Mouse (Mus musculus) ovary, postnatal 36 days (tissue): Measurements from ENCODE around the gene Sct.
A peak's percentile ranks its signal among the peaks of the same experiment; 100 is the strongest.

Source experiments
- DNase-seq: peaks from one replicate; pipeline ENCODE4 v3.0.0; 2022; ENCODE audit warnings: low spot score, mixed read lengths

The Sct gene

DNA sequence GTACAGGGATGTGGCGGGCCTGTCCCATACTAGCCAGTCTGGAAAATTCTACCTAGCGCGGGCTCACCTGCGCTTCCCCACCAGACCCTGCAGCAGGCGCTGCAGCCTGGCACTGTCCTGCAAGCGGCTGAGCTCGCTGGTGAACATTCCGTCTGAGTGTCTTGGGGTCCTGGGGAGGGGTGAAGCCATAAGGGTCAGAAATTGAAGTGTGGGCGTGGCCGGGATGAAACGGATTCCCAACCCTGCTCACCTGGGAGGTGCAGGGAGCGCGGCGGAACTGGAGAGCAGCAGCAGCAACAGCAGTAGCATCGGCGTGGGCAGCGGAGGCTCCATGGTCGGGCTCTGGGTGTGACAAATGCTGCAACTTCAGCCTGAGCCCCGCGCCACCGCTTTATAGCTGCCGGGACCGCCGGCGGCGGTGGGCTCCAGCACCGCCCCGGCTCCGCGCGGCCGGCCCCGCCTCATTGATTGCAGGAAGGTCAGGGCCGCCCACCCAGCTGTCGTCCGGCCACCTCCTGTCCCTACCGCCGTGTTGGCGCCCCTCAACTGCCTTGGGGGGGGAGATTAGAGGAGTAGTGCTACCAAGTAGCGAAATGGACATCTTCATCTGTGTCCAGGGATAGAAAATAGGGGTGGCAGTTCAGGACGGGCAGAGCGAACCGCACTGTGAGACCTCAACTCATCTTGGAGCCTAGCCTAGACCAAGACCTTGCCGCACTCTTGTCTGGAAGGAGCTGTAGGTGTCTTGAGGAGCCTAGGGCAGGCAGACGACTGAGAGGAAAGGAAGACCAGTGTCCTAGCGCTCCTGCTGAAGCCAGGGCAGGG, at the start of gene Sct:
Gene Sct (minus strand): TSS at position 368 of the 825 bp plus-strand sequence.
- peak; percentile 39 for DNase-seq

DNA sequence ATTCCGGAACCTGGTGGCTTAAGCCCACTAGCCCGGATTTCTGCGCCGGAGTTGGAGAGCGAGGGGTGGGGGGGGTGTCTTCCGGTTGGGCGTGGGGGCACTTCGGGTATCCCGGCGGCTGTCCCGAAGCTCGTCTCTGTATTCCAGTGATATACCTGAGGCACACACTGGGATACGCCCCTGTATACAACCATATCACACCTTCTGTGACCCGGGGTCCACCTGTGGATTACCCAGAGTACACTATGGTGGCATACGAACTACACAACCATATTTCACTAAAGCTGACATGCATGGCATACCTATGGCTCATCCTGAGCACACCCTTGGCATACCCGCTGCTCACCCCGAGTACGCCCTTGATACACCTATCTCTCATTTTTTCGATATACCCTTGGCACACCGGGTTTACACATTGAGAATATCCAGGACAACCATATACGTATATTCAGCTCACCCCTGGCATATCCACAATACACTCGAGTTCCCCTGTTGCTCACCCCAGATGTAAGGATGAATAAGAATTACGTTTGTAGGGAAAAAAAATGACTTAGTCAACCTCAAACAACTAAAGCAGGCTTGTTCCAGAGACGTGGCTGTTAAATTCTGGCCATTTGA, 49.5 kb upstream of the Sct start:
- no peak for DNase-seq

DNA sequence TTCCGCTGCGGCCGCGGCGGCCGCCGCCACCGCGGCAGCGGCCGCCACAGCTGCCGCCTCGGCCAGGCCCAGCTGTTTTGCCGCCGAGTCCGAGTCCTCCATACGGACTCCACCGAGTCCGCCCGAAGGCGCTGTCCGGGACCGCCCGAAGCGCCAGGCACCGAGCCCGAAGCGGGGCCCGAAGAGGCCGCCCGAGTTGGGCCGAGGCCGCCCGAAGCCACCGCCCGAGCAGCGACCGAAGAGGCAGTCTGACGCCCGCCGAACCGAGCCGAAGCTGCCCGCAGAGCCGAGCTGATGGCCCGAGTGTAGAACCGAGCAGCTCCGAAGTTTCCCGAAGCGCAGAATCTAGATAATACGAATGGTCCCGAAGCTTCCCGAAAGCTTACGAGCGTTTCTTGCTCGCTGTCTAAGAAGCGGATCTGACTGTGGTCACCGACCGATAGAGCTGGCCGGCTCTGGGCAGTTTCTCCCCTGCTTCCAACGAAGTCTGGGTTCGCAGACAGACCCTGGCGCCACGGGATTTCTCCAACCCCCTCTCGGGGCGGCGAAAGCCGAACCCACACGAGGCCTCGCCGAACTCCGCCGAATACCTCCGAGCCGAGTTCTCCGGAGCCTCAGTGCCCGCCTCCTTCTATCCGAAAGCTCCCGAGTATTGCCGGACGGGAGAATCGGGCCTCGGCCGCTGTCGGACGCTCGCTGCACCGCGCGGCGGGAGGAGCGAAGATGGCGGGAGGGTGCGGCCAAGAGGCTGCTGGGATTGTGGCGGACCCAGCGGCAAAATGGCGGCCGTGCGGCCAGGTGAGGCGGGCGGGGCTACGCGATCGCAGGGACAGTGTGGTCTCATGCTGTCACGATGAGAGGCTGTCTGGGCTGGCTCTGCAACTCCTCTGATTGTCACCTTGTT, 48.8 kb upstream of the Sct start, which contains the start of the genes Deaf1 and Tmem80:
Gene Deaf1 (minus strand): TSS at position 222 of the 904 bp plus-strand sequence.
Gene Tmem80 (plus strand): TSS at position 271 of the 904 bp plus-strand sequence.
- DNase-seq, result peak; percentile 99

- no peak for DNase-seq
These were observed 47.9 kb upstream of the Sct start for GRCm38 (mm10) chr7:141326546-141327446.

DNA sequence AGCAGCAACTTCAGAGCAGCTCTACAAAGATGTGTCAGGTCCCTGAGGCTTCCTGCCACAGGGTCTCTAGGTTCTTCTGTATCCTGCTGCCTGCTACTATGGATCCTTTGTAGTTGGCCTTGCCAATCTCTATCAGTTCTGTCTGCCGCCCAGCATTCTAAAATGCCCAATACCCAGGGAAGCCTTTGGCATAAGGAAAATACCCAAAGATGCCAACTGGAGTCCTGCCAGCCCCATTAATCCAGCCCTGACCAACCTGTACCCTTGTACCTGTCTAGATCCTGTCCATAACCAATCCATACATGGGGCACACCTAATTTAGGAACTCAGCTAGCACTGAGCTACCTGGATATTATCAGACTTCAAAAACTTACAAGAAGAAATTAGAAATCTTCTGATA, 45.8 kb upstream of the Sct start:
- DNase-seq, result no peak

DNA sequence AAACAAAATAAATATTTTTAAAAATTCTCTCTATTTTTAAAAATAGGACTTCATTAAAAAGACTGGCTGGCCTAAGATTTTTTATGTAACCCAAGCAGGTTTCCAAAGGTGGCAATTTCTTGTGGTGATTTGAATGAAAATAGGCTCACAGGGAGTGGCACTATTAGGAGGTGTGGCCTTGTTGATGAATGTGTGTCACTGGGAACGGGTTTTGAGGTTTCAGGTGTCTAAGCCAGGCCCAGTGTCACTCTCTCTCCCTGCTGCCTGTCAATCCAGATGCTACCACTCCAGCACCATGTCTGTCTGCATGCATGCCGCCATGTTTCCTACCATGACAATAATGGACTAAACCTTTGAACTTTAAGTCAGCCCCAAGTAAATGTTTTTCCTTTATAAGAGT, 40.5 kb upstream of the Sct start:
- DNase-seq, result no peak

DNA sequence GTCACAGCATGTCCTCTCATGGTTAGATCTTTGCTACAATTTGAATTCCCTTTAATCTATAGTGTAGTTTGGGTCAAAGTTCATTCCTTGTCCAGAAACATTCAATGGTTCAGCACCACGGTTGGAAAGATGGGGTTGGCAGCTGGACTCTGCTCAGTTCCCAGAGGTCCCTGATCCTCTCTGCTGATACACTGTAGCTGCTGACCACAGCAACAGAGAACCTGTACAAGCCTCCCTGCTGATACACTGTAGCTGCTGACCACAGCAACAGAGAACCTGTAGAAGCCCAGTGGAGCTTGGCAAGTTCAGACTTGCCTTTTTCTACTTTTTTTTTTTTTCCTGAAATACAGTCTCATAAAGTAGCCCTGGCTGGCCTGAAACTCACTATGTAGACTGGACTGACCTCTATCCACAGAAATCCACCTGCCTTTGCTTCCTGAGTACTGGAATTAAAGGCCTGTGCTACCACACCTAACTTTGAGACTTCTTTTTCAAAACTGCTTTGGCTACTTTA, 38.7 kb upstream of the Sct start:
- DNase-seq, result no peak

GRCm38 (mm10) chr7:141315974-141316373, 37.0 kb upstream of the Sct start:
- DNase-seq, result peak; percentile 60

GRCm38 (mm10) chr7:141315076-141315475, 36.1 kb upstream of the Sct start:
- no peak for DNase-seq

GRCm38 (mm10) chr7:141314416-141314815, 35.5 kb upstream of the Sct start:
- DNase-seq, result no peak

- DNase-seq, result no peak
These were observed 25.6 kb upstream of the Sct start for GRCm38 (mm10) chr7:141304537-141304936.

DNA sequence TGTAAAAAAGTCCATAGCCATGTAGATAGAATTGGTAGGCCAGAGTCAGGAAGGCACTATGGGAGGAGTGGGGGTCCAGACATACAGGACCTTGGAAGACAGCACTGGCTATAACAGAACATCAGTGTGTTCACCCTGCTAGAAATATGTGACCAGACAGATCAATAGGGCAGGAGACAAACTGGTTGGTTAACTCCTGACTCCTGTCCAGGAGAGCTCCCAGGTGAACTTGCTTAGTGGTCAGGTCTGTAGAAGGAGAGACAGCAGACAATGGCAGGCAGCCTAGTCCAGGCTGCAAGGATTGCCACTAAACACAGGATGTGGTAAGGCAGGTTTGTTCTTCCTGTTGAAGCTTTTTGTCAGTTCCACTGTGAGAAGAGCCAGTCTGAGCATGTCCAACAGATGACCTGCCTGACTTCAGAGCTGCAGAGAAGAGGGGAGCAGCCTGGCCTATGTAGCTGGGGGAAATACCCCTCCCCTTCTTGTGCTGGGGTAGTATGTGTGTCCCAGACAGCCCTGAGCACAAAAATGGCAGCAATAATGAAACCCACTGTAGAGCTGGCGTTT, 23.9 kb upstream of the Sct start:
- DNase-seq, result no peak

- DNase-seq, result no peak
These were observed 22.5 kb upstream of the Sct start for GRCm38 (mm10) chr7:141301386-141301785.

GRCm38 (mm10) chr7:141299175-141299574, 20.2 kb upstream of the Sct start:
- DNase-seq, result no peak

DNA sequence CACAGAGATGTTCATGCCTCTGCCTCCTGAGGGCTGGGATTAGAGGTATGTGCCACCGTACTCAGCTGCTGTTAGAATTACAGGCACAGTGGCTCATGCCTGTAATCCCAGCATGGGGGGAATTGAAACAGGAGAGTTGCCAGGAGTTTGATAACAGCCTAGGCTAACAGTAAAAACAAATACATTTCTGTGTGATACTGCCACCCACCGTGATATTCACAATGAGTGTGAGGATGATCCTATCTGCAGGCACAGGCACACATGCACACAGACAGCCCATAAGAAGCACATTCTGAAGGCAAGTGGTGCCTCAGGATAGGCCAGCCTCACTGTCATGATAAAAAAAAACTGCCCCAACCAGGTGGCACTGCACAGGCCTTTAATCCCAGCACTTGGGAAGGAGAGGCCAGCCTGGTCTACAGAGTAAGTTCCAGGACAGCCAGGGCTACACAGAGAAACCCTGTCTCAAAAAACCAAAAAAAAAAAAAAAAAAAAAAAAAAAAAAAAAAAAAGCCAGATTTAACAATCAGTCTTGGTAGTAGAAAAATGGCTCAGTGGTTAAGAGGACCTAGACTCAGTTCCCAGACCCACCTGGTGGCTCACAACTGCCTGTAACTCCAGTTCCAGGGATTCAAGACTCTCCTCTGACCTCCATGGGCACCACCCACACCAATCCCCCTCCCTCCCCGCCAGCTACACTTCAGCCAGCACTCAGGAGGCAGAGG, 19.2 kb upstream of the Sct start:
- DNase-seq, result no peak

DNA sequence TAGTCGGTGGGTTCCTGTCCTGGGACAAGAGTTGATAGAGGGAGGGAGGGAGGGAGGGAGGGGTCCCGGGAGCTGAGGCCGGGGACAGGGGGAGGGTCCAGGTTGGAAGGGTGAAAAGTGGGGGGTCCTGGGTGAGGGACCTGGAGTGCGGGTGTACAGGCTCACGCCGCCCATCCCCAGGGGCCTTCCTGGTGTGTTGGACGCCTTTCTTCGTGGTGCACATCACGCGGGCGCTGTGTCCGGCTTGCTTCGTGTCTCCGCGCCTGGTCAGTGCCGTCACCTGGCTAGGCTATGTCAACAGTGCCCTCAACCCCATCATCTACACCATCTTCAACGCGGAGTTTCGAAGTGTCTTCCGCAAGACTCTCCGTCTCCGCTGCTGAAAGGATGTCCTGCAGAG, 15.5 kb upstream of the Sct start:
- DNase-seq, result no peak

- no peak for DNase-seq
These were observed 15.0 kb upstream of the Sct start for GRCm38 (mm10) chr7:141293852-141294471.

GRCm38 (mm10) chr7:141292583-141293388, 13.9 kb upstream of the Sct start:
- no peak for DNase-seq
